Mouse (Mus musculus) forelimb bud, embryonic 11.5 days (tissue): ENCODE data around the gene Slc27a4.

Experiments
- DNase-seq: peaks from one replicate; pipeline ENCODE4 v3.0.0-alpha.2; 2012; ENCODE audit warnings: low read depth, low spot score

Slc27a4 gene

GRCm38 (mm10) chr2:29856451-29857260, 54.2 kb downstream of the Slc27a4 start:
- no peak for DNase-seq

DNA sequence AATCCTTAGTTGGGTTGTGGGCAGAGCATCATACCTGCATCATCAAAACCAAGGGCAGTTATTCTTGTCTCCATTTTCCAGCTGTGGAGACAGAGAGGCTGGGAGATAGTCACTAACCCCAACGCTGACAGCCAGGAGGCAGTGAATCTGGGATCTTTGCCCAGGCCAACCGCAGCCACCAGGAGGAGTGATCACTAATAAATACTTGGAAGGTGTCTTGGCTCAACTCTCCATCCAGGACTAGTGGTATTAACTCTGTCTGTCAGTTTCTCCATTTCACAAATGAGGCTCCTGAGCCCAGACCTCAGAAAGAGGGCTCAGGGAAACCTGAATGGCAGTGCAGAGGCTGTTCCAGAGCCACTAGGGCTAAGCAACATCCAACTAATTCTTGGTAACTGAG, 54.9 kb downstream of the Slc27a4 start:
- no peak for DNase-seq

GRCm38 (mm10) chr2:29857967-29858366, 55.5 kb downstream of the Slc27a4 start:
- DNase-seq = no peak

DNA sequence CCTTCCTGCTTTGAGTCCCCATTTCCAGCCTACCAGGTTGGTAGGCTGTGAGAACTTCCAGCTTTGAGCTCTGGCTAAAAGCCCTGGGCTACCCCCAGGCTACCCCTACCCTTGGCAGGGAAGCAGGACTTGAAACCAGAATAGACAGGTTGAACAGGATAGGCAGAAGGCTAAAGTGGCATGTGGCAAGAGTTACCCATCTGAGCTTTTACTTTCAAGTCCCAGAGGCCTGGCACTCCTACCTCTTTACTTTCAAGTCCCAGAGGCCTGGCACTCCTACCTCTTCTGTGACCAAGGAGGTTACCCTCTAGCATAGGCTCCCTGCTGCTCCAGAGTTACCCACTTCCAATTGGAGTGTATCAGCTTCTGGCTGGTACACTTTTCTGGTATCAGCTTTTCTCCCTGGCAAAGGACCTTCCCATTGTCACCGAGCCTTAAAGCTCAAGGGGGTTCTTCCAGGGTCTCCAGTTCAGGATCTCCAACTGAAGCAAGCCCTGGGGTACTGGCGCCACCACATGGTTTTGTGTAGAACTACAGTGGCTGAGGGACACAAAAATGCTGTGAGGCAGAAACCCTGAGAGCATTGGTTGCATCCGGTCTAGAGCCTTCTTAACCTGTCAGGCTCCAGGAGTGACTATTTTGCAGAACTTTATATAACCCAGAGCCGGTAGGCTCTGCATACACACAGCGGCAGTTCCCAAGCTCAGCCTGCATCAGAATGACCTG, 56.5 kb downstream of the Slc27a4 start:
- peak; percentile 49 for DNase-seq

- DNase-seq = no peak
These were observed 62.7 kb downstream of the Slc27a4 start for GRCm38 (mm10) chr2:29865125-29865524.
